Mouse (Mus musculus) T-helper 2 cell (primary cell): ENCODE measurements around the gene Trpm1.

ENCODE experiments used
- in situ Hi-C: fragments of 300-600 bp; cut with MboI, MseI; formaldehyde crosslinking; loops from one replicate; pipeline ENCODE4 v1.15.1; 2025; ENCODE audit warnings: high pct_unique_total_duplicates

Trpm1 gene

DNA sequence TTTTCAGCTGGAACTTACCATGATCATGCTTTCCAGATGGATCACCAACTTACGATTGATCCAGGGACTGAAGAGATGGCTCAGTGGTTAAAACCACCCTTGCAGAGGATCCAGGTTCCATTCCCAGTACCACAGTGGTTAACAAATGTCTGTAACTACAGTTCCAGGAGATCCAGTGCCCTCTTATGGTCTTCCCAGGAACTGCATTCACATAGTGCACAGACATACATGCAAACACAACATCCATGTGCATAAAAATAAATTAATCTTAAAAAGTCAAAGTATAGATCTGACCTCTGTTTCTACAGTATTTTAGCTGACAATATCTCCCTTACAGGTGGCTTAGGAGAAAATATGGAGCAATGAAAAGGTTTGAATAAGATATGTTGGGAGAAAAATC is 77.4 kb downstream of the Trpm1 start:
- in situ Hi-C loops = no loop called here

DNA sequence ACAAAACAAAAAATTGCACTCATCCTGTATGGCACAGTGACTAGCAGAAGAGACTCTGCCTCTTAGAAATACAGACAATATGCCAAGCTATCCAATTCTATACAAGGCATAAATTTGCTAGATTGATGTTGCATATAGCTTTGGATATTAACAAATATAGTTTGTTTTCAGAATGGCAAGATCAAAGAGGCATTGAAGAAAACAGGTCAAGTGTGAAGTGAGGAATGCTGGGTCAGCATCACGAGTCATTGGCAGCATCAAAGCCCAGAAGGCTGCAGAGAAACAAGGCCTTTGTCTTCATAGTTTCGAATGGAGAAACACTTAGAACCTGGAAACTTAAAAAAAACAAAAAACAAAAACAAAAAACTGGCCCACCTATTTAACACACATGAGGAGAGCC is 78.4 kb downstream of the Trpm1 start:
- in situ Hi-C loops = no loop called here

DNA sequence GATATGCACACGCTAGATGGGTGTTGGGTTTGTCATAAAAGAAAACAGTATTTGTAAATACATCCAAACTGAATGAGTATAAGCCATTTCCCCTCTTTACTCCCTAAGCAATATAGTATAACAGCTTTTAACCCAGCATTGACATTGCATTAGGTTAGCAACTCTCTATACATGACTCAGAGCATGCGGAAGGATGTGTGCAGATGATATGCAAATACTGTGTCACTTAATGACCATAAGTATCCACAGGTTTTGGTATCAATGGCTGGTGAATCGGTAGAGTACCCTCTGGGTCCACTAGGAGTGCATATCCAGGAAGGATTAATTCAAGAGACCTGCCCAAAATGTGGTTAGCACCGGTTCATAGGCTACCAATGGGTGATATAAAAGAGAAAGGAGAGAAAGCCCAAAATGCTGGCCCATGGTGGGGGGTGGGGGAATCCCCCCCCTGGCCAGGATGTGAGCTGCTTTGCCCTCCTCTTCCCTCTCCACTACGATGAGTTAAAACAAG is 80.7 kb downstream of the Trpm1 start:
- in situ Hi-C loops = no loop called here

DNA sequence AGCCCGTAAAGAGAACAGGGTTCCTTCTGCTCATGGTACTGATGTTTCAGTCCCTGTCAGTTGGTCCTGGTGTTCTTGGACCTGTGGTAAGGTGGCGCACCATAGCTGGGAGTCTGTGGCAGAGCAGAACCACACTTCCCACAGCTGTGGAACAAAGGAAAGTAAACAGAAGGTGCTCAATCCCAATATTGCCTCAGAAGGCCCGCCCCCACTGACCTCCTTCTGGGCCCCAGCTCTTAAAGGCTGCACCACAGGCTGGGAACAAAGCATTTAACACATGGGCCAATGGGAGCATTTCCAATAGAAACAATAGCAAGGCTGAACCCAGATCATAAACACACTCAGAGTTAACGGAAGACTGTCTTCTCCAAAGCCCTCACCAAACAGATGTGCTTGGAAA is 82.9 kb downstream of the Trpm1 start:
- in situ Hi-C loops = no loop called here

DNA sequence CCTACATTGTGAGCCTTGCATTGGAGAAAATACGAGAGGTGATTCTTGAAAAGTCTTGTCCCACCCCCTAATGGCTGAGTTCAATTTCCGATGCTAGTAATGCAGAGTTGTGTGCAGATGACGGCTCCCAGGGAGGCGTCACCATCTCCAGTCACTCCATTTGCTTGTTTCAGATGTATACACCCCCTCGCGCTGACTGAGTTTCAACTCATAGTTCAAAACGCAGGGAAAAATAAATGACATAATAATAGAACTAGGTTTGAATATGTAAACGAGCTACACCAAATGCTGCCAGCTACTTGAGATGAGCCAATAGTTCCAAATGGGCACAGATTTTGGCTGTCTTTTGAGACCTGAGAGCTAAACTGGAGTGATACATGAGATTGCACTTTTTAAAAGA is 84.1 kb downstream of the Trpm1 start:
- in situ Hi-C loops = no loop called here

DNA sequence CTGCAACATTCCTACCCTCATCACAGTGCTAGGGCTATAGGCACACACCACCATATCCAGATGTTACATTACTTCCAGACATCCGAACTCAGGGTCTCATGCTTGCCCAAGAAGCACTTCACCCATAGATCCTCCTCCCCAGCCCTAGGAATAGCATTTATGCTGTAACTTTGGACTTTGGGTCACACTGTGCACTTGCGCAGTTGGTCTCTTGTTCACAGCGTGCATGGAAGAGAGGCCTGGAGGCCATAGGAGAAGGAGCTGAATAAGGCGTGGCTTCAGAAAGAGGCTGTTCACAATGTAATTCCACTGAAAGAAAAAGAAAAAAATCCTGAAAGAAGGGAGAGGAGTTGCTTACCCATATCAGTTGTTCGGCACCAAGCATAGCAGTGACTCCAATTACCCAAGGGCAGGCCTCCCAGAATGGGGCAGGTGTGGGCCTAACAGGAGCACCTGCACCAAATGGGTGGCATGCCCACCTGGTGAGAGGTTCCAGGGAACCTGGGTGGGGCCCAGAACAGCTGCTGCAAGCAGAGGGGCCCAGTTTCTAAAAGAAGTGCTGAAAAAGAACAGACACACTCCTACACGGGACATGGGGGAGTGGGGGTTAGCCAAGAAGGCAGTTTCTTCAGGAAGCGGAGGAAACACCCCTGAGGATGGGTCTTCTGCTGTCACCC is 84.9 kb downstream of the Trpm1 start:
- in situ Hi-C loops = no loop called here

DNA sequence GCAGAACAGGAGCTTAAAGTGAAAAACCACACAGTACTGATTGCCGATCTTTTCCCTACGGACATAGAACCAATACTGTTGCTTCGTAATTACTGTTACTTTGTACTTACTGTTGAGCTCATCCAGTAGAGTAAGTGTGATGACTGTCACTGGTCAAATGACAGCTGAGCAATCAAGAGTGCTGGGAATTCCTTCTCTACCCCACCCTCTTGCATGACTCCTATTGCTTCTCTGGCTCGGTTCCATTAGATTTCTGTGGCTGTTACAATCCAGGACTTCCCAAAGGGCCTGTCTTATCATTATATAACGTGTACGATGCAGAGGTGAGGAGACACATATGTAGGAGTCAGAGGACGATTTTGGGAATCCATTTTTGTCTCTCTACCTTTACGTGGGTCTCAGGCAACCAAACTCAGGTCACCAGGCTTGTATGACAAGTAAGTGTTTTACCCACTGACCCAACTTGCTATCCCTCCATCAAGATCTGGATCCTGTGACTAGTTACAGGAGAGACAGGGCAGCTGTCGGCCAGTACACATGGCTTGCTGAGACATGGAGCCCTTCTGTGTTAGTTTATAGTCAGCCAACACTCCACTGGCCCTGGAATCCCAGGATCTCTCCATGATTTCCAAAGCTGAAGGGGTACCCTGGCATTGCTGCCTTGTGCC is 85.6 kb downstream of the Trpm1 start:
- in situ Hi-C loops = no loop called here

DNA sequence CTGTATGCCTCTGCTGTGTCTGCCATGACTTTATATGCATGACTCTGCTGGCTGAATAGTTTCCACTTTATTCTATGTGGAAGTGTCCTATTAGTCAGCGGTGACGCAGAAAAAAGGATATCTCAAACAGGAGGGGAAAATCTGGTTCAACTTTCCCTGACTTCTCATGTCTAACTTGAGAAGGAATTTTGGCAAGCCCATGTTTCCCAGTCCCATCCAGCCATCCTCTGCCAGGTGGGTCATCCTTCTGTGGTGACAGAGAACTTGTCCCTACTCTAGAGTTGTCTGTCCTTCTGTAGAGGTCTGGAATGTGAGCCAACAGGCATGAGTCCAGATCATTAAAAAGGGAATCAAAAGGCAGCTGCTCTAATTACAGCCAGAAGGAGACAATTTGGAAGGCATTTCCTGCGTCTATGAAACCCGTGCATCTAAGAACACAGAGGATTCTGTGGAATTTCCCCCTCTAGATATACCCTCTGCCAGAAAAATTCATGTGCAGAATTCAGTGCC is 86.2 kb downstream of the Trpm1 start:
- in situ Hi-C loops = no loop called here

DNA sequence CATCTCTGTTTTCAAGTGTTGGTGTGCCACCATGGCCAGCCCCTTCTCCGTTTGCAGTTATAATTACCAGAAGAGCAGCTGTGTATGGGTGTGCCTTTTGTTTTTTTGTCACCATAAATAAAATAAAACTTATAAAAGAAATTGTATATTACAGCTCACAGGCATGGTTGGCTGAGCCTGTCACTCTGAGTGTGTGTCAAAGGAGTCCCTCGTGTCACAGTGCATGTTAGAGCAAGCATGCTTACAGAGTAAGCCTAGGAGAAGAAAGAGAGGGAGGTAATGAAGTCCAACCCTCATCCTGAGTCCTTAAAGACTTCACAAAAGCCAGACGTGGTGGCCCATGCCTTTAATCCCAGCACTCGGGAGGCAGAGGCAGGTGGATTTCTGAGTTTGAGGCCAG is 88.8 kb downstream of the Trpm1 start:
- in situ Hi-C loops = no loop called here

DNA sequence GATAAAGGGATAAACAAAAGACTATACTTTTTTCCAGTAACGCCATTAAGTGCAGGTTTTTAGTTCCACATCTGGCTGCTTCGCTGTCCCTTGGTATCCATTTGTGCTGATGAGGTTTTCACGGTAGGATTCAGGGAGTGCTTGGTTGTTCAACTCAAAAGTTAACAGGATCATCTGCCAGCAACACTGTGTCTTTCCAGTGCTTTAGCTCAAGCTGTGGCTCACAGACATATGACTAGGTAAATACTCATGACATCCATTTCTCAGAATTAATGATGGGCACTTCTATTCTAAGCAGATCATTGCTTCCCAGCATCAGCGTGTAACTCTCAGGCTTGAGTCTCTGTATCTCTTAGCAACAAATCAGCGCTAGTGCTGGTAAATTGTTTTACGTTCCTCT is 90.7 kb downstream of the Trpm1 start:
- in situ Hi-C loops = no loop called here

DNA sequence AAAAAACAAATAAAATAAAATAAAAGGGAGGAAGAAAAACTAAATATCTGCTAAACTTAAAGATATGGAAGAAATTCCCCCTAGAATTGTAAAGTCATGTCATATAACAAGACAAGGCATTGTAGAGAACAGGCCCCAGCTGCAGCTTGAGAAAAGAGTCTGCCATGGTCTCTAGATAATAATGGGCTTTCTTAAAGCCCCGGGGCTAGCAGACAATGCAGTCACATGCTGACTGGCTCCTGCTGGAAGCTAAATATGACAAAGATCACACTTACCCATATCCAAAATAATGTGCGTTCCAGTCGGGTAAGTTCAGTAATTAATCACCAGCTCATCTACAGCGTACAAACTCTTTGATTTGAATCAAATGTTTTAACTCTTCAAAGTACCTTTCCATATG is 93.1 kb downstream of the Trpm1 start:
- in situ Hi-C loops = no loop called here

DNA sequence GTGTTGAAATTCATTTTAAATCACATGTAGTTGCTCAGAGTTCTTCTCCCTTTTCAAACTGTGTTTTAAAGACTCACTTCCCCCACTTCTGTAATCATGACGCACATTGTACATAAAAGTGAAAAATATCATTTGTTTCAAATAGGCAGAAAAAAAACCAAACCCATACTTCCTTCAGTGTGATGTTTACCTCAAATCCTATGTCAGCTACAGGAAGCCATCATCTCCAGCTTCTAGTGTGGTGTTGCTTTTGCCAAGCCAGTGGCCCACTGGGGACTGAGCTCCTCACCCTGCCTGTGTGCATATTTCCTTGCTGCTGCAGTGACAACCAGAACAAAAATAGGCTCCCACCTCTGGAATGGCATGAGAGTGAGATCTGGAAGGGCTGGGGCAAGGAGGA is 94.7 kb downstream of the Trpm1 start:
- in situ Hi-C loops = no loop called here

DNA sequence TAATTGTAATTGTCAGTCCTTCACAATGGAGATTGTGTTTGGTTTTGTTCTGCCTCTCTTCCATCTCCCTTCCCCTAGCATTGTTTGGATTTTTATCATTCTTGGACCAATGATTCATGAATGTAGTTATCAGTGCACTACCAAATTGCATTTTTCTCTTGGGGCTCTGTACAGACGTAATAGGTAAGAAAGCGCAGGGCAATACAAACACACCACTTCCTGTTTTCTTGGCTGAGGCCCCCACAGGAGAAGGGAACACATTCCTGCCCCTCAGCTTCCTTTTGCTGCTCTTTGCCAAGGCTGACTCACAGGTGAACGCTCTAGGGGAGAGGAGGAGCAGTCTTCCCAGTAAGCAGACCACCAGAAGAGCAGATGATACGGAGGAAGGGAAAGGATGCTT is 96.1 kb downstream of the Trpm1 start:
- in situ Hi-C loops = loop anchor here (10.0 kb wide), 1 partner anchor 1745 kb away; no protein-coding TSS in a partner anchor

DNA sequence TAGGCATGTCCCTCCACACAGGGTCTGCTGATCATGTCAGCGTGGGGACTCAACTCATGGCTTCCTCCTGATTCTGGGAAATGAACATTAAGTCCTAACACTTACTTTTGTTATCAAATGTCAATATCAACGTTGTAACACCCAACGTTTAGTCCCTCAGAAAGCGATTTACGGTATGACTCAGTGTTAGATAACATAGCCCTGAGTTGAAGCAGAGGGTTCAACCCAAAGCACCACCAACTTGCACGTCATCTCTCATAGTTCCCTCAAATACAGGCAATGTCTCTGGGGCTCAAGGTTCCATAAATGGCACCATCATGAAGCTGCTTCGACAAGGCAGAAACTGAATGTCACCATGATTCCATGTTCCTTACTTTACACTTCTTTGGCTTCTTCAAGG is 96.8 kb downstream of the Trpm1 start:
- in situ Hi-C loops = loop anchor here (10.0 kb wide), 1 partner anchor 1746 kb away; no protein-coding TSS in a partner anchor

DNA sequence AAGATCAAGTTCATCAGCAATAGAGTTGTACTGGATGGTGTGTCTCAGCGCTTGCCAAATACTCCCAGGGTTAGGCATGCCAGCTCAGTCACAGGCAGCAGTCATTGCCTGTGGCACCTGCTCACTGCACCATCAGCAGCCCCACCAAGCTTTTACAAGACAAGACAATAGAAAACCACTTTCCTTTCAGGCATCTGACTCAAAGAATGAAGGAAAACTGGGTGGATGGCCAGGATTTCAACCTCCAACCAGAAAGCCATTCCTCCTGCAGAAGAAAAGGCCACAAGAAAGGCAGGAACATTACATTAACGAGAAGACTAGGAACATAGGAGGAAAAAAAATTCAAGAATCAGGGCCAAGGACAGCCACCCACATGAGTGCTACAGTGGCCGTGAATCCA is 100.1 kb downstream of the Trpm1 start:
- in situ Hi-C loops = loop anchor here (10.0 kb wide), 1 partner anchor 1749 kb away; no protein-coding TSS in a partner anchor

DNA sequence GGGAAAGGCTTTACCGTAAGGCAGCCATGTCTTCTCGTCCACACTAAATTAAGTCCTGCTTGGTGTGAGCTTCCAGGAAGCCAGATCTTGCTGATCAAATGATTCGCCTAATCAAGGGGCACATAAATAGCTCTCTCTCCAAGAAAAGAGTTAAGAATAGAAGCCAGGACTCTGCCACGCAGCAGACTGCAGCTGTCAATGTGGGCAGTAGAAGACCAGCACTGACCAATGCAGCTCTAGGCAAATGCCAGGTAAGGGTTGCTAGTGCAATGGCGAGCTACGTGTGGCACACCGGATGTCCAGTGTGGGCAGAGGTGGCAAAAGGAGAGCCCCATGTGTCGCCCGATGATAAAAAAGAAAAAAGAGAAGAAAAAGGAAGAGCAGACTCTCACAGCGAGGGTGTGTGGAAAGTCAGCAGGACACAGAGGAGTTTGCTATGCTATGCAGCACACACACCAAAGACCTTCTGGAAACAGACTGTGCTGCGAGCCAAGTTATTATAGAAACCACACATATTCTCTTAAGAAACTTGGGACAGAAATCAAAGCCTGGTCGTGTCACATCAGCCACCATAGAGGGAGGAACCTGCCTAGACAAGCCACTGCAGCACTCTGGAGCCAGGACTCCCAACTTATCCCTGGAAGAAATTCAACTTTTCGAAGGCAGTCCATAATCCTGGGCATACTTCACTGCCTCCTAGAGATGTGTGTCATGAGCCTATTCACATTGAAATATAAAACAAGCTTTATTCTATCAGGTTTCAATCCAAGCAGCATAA is 112.1 kb downstream of the Trpm1 start:
- in situ Hi-C loops = no loop called here

DNA sequence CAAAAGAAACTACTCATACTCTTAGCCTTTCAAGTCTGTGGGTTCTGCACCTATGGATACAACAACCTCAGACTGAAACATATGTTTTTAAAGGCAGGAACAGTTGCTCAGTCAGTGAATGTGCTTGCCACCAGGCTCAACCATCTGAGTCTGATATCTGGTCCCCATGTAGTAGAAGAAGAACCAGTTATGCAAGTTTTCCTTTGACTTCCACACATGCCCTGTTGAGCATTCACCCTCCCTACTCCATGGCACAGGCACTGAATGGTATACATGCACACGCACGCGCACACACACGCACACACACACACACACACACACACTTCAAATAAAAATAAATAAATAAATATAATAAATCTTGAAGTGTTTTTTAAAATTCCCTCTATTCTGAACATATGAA is 113.0 kb downstream of the Trpm1 start:
- in situ Hi-C loops = no loop called here

DNA sequence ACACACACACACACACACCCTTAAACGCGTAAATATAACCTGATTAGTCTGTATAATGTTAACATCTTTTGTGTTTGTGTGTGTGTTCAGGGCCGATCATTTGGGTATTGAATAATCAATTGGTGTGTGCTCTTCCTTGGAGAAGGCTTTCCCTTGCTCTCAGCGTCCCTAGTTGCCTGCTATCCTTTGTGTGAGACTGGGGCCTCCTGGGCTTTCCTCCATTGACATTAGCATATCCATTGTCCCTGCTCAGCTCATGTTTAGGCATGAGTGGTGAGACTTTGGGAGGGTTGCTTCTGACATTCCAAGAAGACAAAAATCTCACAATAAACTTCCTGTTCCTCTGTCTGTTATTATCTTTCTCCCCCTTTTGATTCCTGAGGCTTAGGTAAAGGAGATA is 118.3 kb downstream of the Trpm1 start:
- in situ Hi-C loops = no loop called here

DNA sequence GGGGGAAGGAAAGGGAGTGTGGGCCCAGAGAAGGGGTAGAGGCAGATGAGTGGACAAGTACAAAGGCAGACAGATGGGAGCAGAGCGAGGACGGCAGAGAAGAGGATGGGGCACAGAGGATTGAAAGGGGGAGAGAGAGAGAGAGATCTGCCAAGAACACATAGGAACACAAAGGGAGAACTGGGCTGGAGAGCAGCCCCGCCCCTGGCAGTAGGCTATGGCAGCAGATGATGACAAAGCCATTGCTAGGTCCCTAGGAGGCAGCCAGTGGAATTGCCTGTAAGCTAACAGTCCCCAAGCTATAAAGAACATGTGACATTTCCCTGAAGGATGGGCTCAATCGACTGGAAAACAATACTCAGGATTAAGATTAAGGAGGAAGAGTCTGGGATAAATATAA is 121.9 kb downstream of the Trpm1 start:
- in situ Hi-C loops = no loop called here

DNA sequence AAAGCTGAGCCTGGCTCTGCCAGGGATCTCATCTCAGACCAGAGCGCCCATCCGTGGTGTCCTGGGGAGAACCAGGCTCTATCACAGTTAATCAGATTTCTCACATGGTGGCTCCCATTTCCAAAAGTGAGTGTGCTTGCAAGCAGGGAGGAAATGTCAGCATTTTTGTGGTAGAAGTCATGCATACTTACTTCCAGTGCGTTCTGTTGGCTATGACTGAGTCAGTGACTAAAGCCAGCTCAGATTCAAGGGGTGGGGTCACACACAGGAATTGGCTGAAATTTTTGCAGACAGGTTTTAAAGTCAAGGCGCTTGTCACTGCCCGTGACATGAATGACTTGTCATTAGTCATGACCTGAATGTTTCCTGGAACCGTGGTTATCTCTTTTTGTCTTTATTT is 123.3 kb downstream of the Trpm1 start:
- in situ Hi-C loops = no loop called here

DNA sequence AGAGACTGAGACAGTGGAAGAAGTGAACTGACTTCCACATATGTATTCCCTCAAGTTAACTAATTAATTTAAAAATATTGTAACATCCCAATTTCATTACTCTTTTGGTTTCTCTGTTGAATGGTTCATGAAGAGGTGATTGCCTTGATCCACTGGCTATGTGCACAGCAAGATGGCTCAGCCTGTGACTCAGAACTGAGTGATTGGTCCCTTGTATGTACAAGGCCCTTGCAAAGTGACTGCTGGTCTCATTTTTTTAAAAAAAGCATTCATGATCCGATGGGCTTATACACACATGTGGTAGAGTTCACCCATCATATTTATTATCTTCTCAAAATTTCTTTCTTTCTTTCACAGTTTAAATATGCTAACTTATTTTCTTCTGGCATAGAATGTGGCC is 124.9 kb downstream of the Trpm1 start:
- in situ Hi-C loops = no loop called here

DNA sequence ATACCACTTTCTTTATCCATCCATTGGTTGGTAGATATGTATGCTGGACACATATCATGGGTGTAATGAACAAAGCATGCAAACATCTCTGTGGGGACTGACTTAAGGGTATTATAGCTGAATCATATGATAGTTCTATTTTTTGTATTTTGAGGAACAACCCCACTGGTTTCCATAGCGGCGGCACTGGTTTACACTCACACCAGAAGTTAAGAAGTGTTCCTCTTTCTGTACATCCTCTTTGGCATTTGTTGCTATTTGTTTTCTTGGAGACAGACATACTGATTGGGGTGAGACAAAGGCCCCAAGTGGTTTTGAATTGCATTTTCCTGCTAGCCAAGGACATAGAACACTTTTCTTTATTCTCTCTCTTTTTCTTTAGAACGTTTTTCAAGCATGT is 125.9 kb downstream of the Trpm1 start:
- in situ Hi-C loops = no loop called here
